Mouse (Mus musculus): ENCODE measurements around the gene Cx3cr1.

DNA sequence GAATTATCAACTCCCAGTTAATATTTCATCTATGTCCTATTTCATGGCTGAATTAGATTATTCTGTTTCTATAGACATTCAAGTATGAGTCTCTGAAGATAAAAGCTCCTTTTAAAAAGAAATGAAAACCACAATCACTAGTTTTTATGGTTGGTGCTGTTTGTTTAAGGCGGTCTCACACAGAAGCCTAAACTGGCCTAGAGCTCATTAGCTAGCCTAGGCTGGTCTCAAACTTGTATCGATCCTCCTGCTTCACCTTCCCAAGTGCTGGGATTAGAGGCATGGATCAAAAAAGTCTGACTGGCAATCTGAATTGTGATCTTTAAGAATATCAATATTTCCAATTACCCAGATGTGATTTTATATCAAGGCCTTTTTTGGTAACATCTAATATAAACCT is 2.1 kb downstream of the Cx3cr1 start:
- TF ChIP-seq CTCF (IDR thresholded peaks at IDR 0.05; ENCODE audit: borderline replicate concordance, insufficient read depth, low read depth, low read length), result no peak
- no peak for TF ChIP-seq POLR2A (IDR thresholded peaks at IDR 0.05; ENCODE audit: borderline replicate concordance, insufficient read depth, low read length)
